Mouse (Mus musculus): ENCODE data around the gene E130309D02Rik.

DNA sequence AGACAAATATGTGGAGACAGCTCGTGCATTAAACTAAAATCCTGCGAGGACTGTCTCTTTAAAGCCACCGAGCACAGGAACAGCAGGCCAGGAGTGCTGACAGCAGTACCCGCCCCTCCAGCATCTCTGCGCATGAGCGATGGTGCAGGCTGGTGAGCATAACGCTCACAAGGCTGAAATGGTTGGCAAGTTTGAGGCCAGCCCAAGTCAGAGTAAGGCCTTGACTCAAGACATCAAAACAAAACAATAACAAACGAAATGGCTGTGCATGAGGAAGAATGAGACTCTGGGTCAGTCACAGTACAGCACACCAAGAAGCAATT is 2.1 kb upstream of the E130309D02Rik start:
- TF ChIP-seq POLR2A (IDR thresholded peaks at IDR 0.05; ENCODE audit: insufficient read depth, low read depth, low read length) (no peak), CTCF (IDR thresholded peaks at IDR 0.05; ENCODE audit: insufficient read depth, low read depth, low read length) (no peak)
